Mouse (Mus musculus): ENCODE data around the gene Gm6657.

DNA sequence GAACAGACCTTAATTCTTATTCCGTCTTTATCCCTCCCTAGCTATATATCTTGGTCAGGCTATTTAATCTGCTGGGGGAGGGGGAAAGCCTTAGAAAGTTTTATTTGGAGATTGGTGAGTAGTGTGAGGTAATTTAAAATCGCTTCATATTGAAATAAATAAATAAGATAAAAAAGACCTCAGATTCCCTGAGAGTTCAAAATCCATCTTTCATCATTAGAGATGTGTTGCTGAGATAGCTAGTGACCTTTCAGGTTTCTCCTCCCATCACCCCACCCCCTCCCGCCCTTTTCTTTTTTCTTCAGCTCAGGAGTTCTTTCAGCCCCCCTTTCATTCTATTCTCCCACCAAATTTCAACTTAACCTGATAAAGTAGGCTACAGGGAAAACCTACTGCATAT, 20.1 kb upstream of the Gm6657 start:
- TF ChIP-seq CTCF (IDR thresholded peaks at IDR 0.05; ENCODE audit: low read depth, low read length) (no peak), POLR2A (IDR thresholded peaks at IDR 0.05; ENCODE audit: insufficient read depth, low read length) (no peak), EP300 (IDR thresholded peaks at IDR 0.05; ENCODE audit: insufficient read depth, low read depth, low read length) (no peak)
